Mouse (Mus musculus) erythroblast, embryonic 14.5 days (primary cell): Measurements from ENCODE around the gene Adcy7.

ENCODE experiments used
- GATA1 ChIP-seq: IDR thresholded peaks from 2 replicates; pipeline ENCODE4 v1.6.1; 2012; ENCODE audit warnings: low read length, inconsistent platforms, mixed read lengths
- TAL1 ChIP-seq: IDR thresholded peaks from 3 replicates; pipeline ENCODE4 v1.6.1; 2012; ENCODE audit warnings: low read length, inconsistent platforms, mixed read lengths

- TF ChIP-seq GATA1 (no peak), TAL1 (no peak)
Measured at GRCm38 (mm10) chr8:88316139-88316931, 44.1 kb downstream of the Adcy7 start.
